Mouse (Mus musculus): ENCODE data around the gene Golph3l. TPM values are rescaled to one million over a fixed set of nuclear protein-coding genes. Genes with fewer than 3 reads are reported as not detected.
"Not testable (repeated sequence)": the region's sequence is repeated elsewhere in the genome, so short reads cannot be mapped to it uniquely, and the experiment has no call there.

Gene Golph3l
- polyA plus RNA-seq (2015; fragmentation: Nextera tagmentation; extraction: Ambion mirVana): 25.7 and 27.9 TPM in 2 replicates

DNA sequence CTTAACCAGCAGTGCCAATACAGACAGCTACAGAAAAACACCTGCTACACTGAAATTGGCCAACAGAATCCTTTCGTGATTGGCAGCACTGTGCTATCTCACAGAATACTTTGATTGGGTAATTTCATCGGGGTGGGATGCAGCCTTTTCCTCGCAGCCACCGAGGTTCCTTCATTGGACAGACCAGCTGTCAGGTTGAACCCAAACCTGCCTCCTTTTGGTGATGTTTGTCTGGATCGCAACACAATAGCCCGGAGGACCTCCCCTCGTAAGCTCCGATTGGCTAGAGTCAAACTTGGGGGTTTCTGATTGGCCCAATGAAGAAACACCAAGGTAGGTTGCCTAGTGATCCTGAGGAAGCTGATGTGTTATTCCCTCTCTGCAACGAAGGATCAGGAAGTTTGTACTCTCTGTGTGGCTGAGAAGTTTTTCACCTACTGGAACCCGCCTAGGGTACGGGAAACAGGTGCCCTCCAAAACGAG, at the start of gene Golph3l:
Gene Golph3l (plus strand): TSS at position 331 of the 483 bp plus-strand sequence.
- Histone ChIP-seq H3K9me3 (replicated peaks; ENCODE audit: control insufficient read depth, low read length) (no peaks in the 10 kb centered on the region), H3K4me3 (ENCODE audit: low read length) (peak within 1 kb of the TSS; percentile 75), H3K9ac (ENCODE audit: low read length) (peak within 1 kb of the TSS; percentile 78), H3K4me1 (ENCODE audit: control insufficient read depth, insufficient read depth, low read length) (no peaks in the 10 kb centered on the region), H3K36me3 (ENCODE audit: control insufficient read depth, insufficient read depth) (peaks cover 7% of the 10 kb centered on the region), H3K27ac (ENCODE audit: low read length) (peak within 1 kb of the TSS; percentile 83), H3K4me2 (ENCODE audit: low read depth, low read length) (peak within 1 kb of the TSS; percentile 78), H3K27me3 (ENCODE audit: control insufficient read depth, insufficient read depth, low read length) (no peaks in the 10 kb centered on the region)
- ATAC-seq (replicated peaks; ENCODE audit: extremely low read depth, insufficient read depth, low FRiP score): peak; percentile 100
- WGBS: under 1% methylated on average over 12 of the region's 12 CpGs

GRCm38 (mm10) chr3:95538936-95539335, 49.8 kb upstream of the Golph3l start:
- no peak for ATAC-seq (replicated peaks; ENCODE audit: extremely low read depth, insufficient read depth, low FRiP score)
- Histone ChIP-seq H3K27ac (ENCODE audit: low read length) (no peak overlapping the region), H3K27me3 (ENCODE audit: control insufficient read depth, insufficient read depth, low read length) (no peaks in the 10 kb centered on the region), H3K9ac (ENCODE audit: low read length) (no peak overlapping the region), H3K9me3 (replicated peaks; ENCODE audit: control insufficient read depth, low read length) (no peaks in the 10 kb centered on the region), H3K36me3 (ENCODE audit: control insufficient read depth, insufficient read depth) (no peaks in the 10 kb centered on the region), H3K4me2 (ENCODE audit: low read depth, low read length) (no peak overlapping the region), H3K4me1 (ENCODE audit: control insufficient read depth, insufficient read depth, low read length) (no peaks in the 10 kb centered on the region), H3K4me3 (ENCODE audit: low read length) (no peak overlapping the region)
- 83% methylated on average over 10 of the region's 10 CpGs for WGBS

DNA sequence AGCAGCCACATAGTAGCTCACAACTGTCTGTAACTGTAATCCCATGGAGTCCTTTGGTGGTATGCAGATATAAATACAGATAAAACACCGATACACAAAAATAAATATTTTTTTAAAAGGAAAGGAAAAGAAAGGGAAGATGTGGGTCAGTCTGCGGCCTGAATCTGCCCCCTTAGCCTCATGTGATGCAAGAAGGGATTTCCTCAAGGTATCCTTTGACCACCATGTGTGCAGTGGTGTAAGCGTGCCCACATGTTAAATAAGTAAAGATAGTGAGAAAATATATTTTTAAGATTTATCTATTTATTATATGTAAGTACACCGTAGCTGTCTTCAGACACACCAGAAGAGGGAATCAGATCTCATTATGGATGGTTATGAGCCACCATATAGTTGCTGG, 48.9 kb upstream of the Golph3l start:
- H3K36me3 ChIP-seq (ENCODE audit: control insufficient read depth, insufficient read depth): no peaks in the 10 kb centered on the region
- H3K27me3 ChIP-seq (ENCODE audit: control insufficient read depth, insufficient read depth, low read length): no peaks in the 10 kb centered on the region
- H3K9me3 ChIP-seq (replicated peaks; ENCODE audit: control insufficient read depth, low read length): no peaks in the 10 kb centered on the region
- ATAC-seq (replicated peaks; ENCODE audit: extremely low read depth, insufficient read depth, low FRiP score): no peak
- no peaks in the 10 kb centered on the region for H3K4me1 ChIP-seq (ENCODE audit: control insufficient read depth, insufficient read depth, low read length)
- H3K4me3 ChIP-seq (ENCODE audit: low read length): no peak overlapping the region
- WGBS: 86% methylated on average over 4 of the region's 4 CpGs
- H3K27ac ChIP-seq (ENCODE audit: low read length): no peak overlapping the region
- H3K9ac ChIP-seq (ENCODE audit: low read length): no peak overlapping the region
- no peak overlapping the region for H3K4me2 ChIP-seq (ENCODE audit: low read depth, low read length)

DNA sequence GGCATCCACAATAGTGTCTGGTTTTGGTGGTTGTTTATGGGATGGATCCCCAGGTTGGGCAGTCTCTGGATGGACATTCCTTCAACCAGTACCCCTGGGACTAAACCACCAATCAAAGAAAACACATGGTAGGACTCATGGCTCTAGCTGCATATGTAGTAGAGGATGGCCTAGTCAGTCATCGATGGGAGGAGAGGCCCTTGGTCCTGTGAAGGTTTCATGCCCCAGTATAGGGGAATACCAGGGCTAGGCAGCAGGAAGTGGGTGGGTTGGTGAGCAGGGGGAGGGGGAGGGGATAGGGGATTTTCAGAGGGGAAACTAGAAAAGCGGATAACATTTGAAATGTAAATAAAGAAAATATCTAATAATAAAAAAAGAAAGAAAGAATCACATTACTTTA, 47.5 kb upstream of the Golph3l start:
- H3K27ac ChIP-seq (ENCODE audit: low read length); H3K4me1 ChIP-seq (ENCODE audit: control insufficient read depth, insufficient read depth, low read length); H3K4me2 ChIP-seq (ENCODE audit: low read depth, low read length); H3K27me3 ChIP-seq (ENCODE audit: control insufficient read depth, insufficient read depth, low read length); H3K4me3 ChIP-seq (ENCODE audit: low read length); H3K9me3 ChIP-seq (replicated peaks; ENCODE audit: control insufficient read depth, low read length); H3K36me3 ChIP-seq (ENCODE audit: control insufficient read depth, insufficient read depth); H3K9ac ChIP-seq (ENCODE audit: low read length); ATAC-seq (replicated peaks; ENCODE audit: extremely low read depth, insufficient read depth, low FRiP score): not testable (repeated sequence)
- WGBS: 75% methylated on average over 2 of the region's 2 CpGs

DNA sequence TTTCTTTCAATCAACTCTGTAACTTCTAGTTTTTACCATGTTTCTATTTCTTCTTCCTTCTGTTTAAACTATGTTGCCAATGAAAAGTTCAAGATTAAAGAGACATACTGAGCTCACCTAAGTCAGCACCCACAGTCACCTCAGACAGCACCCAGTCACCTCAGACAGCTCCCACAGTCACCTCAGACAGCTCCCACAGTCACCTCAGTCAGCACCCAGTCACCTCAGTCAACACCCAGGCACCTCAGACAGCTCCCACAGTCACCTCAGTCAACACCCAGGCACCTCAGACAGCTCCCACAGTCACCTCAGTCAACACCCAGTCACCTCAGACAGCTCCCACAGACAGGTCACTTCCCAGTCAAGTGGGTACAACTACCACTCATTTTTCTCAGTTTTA, 46.6 kb upstream of the Golph3l start:
- no peaks in the 10 kb centered on the region for H3K9me3 ChIP-seq (replicated peaks; ENCODE audit: control insufficient read depth, low read length)
- H3K9ac ChIP-seq (ENCODE audit: low read length): no peak overlapping the region
- H3K4me1 ChIP-seq (ENCODE audit: control insufficient read depth, insufficient read depth, low read length): no peaks in the 10 kb centered on the region
- H3K4me2 ChIP-seq (ENCODE audit: low read depth, low read length): no peak overlapping the region
- no peaks in the 10 kb centered on the region for H3K36me3 ChIP-seq (ENCODE audit: control insufficient read depth, insufficient read depth)
- no peak overlapping the region for H3K4me3 ChIP-seq (ENCODE audit: low read length)
- no peaks in the 10 kb centered on the region for H3K27me3 ChIP-seq (ENCODE audit: control insufficient read depth, insufficient read depth, low read length)
- no peak overlapping the region for H3K27ac ChIP-seq (ENCODE audit: low read length)
- ATAC-seq (replicated peaks; ENCODE audit: extremely low read depth, insufficient read depth, low FRiP score): no peak

DNA sequence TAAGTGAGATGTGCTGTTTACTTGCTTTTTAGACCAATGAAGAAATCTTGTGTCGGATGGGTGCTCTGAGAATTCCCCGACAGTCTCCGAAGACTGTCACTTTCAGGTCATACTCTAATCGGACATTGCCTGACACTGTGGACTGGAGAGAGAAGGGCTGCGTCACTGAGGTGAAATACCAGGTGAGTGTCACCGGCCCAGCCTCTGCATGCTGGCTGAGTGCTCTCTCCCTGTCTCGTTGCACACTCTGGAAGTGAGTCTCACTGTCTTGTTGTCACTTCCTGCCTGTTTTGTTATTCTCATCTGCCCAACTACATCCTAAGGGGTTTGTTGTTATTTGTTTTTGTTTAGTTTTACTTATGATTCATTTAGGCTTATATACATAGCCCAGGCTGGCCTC, 45.8 kb upstream of the Golph3l start:
- 64% methylated on average over 7 of the region's 7 CpGs for WGBS

GRCm38 (mm10) chr3:95550176-95550575, 38.6 kb upstream of the Golph3l start:
- WGBS: 81% methylated on average over 1 of the region's 1 CpGs
- Histone ChIP-seq H3K9me3 (replicated peaks; ENCODE audit: control insufficient read depth, low read length) (no peaks in the 10 kb centered on the region), H3K4me1 (ENCODE audit: control insufficient read depth, insufficient read depth, low read length) (no peaks in the 10 kb centered on the region), H3K27me3 (ENCODE audit: control insufficient read depth, insufficient read depth, low read length) (no peaks in the 10 kb centered on the region), H3K36me3 (ENCODE audit: control insufficient read depth, insufficient read depth) (no peaks in the 10 kb centered on the region), H3K9ac (ENCODE audit: low read length) (no peak overlapping the region), H3K27ac (ENCODE audit: low read length) (no peak overlapping the region), H3K4me3 (ENCODE audit: low read length) (no peak overlapping the region), H3K4me2 (ENCODE audit: low read depth, low read length) (no peak overlapping the region)
- ATAC-seq (replicated peaks; ENCODE audit: extremely low read depth, insufficient read depth, low FRiP score): no peak

More for the DNA sequence above, 45.8 kb upstream of the Golph3l start:
- no peaks in the 10 kb centered on the region for H3K4me1 ChIP-seq (ENCODE audit: control insufficient read depth, insufficient read depth, low read length)
- H3K27me3 ChIP-seq (ENCODE audit: control insufficient read depth, insufficient read depth, low read length): no peaks in the 10 kb centered on the region
- no peaks in the 10 kb centered on the region for H3K9me3 ChIP-seq (replicated peaks; ENCODE audit: control insufficient read depth, low read length)
- no peak overlapping the region for H3K4me2 ChIP-seq (ENCODE audit: low read depth, low read length)
- H3K36me3 ChIP-seq (ENCODE audit: control insufficient read depth, insufficient read depth): no peaks in the 10 kb centered on the region
- H3K9ac ChIP-seq (ENCODE audit: low read length): no peak overlapping the region
- no peak overlapping the region for H3K4me3 ChIP-seq (ENCODE audit: low read length)
- no peak for ATAC-seq (replicated peaks; ENCODE audit: extremely low read depth, insufficient read depth, low FRiP score)
- no peak overlapping the region for H3K27ac ChIP-seq (ENCODE audit: low read length)

GRCm38 (mm10) chr3:95553986-95554385, 34.7 kb upstream of the Golph3l start:
- Histone ChIP-seq H3K27ac (ENCODE audit: low read length) (no peak overlapping the region), H3K9me3 (replicated peaks; ENCODE audit: control insufficient read depth, low read length) (no peaks in the 10 kb centered on the region), H3K4me3 (ENCODE audit: low read length) (no peak overlapping the region), H3K4me2 (ENCODE audit: low read depth, low read length) (no peak overlapping the region), H3K36me3 (ENCODE audit: control insufficient read depth, insufficient read depth) (no peaks in the 10 kb centered on the region), H3K4me1 (ENCODE audit: control insufficient read depth, insufficient read depth, low read length) (no peaks in the 10 kb centered on the region), H3K9ac (ENCODE audit: low read length) (no peak overlapping the region), H3K27me3 (ENCODE audit: control insufficient read depth, insufficient read depth, low read length) (no peaks in the 10 kb centered on the region)
- ATAC-seq (replicated peaks; ENCODE audit: extremely low read depth, insufficient read depth, low FRiP score): no peak
- 52% methylated on average over 3 of the region's 3 CpGs for WGBS

DNA sequence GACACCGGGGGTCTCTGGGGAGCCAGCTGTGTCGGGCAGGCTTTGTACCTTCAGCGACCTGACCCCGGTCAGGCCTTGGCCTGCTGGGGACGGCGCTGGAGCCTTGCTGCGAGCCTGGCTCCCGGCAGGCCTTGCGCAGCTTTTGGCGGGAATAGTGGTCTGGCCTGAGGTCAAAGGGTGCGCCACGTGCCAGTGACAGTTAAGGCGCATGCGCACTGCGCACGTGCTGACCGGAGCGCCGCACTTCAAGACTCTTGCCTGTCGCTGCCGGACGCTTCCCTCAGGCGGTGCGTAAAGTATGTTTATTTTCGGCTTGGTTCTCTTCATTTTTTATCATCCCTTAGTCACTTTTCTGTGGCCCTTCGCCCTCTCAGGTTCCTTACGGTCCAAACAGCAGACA, 29.3 kb upstream of the Golph3l start, which contains the start of gene Hormad1:
Gene Hormad1 (plus strand): TSS at position 241 of the 400 bp plus-strand sequence.
- ATAC-seq (replicated peaks; ENCODE audit: extremely low read depth, insufficient read depth, low FRiP score): no peak
- 86% methylated on average over 27 of the region's 27 CpGs for WGBS
- Histone ChIP-seq H3K4me3 (ENCODE audit: low read length) (no peak within 1 kb of the TSS), H3K9ac (ENCODE audit: low read length) (no peak within 1 kb of the TSS), H3K9me3 (replicated peaks; ENCODE audit: control insufficient read depth, low read length) (no peaks in the 10 kb centered on the region), H3K27ac (ENCODE audit: low read length) (no peak within 1 kb of the TSS), H3K27me3 (ENCODE audit: control insufficient read depth, insufficient read depth, low read length) (no peaks in the 10 kb centered on the region), H3K36me3 (ENCODE audit: control insufficient read depth, insufficient read depth) (no peaks in the 10 kb centered on the region), H3K4me1 (ENCODE audit: control insufficient read depth, insufficient read depth, low read length) (no peaks in the 10 kb centered on the region), H3K4me2 (ENCODE audit: low read depth, low read length) (no peak within 1 kb of the TSS)
